Mouse (Mus musculus) cerebellum, adult 11 months (tissue): ENCODE measurements around the gene Slc7a11.

Experiments
- DNase-seq: peaks from one replicate; pipeline ENCODE4 v3.0.0; 2022

Slc7a11 gene

DNA sequence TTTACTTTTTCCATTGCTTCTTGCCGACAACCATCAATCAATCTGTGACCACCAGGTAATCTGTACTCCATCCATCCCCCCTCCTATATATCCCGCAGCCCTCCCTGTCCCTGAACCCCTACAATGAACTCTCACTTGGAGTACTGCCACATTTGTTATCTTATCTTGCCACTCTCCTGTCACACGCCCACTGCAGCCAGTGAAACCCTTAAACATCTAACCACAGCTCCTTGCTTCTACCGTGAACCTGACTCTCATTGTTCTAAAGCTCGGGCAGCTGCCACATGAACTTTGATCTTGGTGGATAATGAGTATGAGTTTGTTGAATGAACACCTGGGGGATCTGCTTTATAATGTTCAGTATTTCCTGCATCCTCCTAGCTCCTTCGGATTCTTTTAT is 140.8 kb downstream of the Slc7a11 start:
- no peak for DNase-seq

DNA sequence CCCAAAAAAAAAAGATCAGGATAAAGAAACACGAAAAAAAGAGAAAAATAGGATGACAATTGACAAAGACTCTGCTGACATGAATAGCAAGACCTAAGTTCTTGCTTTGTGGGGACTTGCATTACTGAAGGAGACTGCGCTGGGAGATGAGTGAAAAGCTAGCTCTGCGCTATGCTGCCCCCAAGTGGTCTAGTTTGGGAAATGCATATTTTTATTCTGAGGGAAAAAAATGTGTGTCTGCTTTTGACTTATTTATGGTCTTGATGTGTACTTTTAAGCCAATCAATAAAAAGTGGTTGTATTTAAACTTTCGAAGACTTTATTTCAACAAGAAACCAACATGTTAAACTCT is 142.5 kb downstream of the Slc7a11 start:
- DNase-seq, result peak; percentile 38

DNA sequence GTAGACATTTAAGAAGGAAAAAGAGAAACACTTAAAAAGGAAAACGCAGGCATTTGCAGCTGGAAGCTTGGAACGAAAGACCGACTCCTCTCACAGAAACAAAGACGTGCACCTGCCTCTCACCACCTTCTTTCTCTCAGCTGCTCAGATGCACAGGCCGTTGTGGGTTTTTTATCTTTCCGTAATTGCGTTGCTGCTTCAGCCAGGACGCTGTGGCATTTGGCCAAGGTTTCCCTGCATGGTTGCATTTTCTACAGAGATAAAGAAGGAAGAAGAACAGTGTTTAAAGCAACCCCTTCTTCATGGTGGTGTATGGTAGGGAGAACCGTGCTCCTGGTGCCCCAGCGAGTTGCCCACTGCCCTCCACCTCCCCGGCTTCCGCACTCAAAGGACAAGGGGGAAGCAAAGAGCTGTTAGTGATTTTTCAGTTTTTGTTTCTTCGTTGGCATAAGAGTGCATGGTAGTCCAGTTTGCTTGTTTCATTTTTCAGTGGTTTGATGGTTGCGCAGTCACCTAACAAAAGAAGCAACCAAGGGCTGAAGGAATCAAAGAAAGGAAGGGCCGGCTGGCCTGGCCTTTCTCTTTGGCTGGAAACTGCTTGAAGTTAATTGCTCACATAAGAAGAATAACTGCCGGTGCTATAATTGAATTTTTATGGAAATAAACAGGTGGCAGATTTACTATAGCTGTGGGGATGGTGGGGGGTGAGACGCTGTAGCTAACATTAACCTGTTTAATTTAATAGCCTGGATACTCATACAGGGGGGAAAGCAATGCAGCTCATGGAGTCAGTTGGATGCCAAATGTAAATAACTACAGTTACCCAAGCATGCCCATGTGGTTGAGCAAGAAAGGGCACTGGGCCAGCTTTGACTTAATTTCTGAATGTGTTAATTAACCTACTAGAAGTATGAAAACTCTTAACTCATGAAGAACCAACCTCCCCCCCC is 143.1 kb downstream of the Slc7a11 start:
- peak; percentile 6 for DNase-seq

DNA sequence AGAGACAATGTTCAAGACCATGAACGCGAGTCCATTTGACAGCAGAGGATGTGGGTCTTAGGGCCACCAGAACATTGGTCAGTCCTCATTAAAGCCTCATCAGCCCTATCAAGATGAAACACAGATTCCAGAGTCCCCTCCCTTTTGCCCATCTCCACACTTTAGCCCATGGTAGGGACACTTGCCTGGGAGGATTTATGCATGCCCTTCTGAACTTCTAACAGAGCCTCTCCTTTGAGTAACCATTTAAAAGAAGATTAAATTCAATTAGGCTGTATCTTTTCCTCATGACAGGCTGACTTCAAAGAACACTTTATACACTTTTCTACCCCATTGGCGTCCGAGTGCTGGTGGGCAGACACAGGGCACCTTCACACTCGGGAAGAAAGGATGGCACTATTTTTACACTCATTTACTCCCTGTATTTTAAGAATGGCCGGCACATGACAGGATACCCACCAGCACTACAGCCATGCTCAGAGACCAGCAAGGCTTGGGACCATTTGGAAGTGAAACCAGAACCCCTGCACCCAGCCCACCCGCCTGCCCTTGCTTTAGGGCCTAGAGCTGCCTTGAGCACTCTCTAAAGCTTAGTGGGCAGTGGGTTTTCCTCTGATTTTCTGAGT is 144.9 kb downstream of the Slc7a11 start:
- DNase-seq, result no peak

DNA sequence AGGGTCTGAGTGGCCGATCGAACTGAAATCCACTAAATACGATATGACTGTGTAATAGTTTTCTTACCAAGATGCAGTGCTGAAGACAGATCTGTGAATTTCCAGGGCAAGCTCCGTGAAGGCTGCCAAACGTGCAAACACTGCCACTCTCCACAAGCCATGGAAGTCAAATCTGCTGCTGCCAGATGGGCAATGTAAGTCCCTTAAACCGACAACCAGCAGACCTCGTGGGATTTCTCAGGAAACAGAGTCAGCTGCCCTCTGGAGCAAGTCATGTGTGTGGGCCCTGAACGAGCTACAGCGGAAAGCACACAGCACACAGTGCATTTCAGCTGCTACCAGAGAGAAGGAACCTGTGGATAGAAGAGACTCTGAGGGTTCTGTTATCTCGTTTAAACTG is 146.5 kb downstream of the Slc7a11 start:
- no peak for DNase-seq

DNA sequence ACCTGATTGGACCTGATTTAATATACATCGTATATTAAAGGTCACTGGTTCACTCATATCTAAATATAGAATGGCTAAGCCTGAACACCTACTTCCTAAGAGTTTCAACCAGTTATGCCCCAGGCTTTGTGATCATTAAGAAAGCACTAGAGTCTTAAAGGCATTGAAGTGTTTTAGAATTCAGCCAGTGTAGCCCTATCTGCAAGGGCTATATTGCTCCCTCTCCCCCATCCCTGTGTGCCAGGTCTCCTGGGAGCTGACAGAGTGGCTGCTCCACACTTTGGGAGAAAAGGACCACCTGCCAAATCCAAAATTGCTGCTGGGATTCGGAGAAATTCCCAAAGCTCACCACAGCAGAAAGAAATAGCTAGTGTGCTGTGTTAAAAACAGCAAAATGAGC is 168.4 kb downstream of the Slc7a11 start:
- no peak for DNase-seq

DNA sequence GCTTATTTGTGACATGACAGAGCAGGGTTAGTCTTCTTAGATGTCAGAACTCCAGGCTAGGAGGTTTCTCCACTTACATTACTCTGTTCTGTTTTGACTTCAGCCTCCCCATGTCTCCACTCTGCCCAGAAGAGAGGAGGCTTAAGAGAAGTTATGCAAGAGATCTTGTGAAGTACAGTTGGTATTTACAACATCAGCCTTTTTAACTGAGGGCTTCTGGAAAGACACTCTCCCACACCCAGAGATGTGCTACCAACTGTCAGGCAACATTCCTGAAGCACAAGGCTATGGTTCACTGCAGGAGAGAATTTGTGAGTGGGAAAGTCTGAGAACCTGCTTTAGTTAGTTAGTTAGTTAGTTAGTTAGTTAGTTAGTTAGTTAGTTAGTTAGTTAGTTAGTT is 171.2 kb downstream of the Slc7a11 start:
- no peak for DNase-seq

DNA sequence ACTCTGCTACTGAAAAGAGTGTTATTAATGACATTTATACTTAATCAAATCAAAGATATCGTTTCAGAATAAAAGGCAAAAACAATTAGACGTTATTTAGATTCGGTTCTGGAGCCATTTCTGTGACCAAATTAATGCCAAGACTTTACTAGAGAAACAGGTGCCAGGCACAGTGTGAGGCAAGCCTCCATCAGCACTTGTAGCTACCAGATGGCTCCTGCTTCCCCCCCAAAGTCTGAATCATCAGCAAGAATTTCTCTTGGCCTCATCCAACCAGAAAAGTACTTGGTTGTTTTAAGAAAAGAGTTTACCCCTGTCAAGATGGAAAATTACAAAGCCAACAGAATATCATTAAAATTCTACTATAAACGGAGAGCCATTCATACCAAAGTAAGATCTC is 173.7 kb downstream of the Slc7a11 start:
- peak; percentile 27 for DNase-seq

DNA sequence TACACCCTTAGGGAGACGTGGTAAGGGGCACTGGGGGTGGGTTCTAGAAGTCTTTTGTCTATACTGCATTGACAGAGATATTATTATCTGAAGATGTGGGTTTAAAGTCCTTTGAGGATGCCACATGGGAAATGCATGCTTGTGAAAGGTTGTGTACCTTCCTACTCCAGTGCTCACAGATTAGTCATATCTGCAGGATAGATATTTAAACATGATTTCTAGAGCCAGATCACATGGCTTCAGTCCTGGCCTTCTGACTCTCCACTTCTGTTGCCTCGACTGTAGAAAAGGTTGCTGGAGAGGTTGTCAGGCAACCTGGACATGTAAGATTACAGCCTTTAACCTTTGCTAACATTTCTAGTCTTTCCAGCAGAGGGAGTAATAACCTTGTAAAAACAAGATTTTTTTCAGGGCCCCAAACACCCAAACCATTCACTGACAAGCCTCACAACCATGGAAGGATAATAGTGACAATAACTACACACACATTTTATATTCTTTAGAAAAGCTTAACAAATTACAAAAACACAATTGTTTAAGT is 180.8 kb downstream of the Slc7a11 start:
- DNase-seq, result no peak

DNA sequence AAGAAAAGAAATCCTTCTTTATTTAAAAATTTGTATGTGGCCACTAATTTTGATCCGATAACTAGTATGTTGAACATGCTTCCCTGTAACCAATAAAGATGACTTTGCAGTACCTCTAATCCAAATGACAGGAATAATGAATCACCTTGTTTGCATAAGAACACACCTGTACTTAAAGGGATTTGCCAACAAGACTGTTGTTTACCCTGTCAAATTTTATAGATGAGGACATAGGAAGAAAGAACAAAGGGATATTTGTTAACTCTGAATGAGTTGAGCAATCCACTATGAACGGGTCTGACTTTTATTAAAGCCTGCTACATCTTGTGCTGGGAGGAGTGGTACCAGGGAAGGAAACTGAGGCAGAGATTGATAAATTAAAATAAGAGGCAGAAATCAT is 181.3 kb downstream of the Slc7a11 start:
- no peak for DNase-seq

DNA sequence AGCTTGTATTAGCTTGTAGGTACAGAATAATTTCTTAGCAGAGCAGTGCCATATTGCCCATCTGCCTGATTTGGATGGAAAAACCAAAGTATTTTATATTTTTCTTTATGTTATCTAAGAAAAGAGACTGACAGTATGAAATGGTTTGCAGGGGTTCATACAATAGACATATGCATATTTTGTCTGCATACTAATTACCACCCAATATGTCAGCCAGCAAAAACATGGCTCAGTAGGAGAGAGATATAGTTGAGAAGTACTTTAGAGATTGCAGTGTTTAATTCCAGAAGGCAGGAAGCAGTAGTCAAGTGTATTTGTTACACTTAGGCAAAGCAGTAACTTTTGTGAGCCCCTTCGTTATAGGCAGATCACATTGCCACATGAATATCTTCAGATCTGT is 182.7 kb downstream of the Slc7a11 start:
- DNase-seq, result no peak

DNA sequence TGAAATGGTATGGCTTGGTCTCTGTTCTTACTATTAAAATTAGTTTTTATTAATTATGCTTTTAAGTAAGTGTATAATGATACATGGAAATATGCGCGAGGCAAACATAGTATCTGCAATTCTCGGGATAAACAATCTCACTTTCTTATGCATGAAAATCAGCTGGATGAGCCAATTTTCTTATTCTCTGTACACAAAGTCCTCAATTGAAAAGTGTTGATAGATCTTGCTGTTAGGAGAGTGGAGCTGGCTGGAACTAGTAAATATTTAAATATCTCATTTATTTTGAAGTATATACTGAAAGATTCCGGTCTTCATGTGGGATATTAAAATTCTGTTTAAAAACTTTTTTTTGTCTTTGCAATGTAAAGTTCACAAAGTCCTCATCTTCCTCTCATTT is 184.6 kb downstream of the Slc7a11 start:
- DNase-seq, result no peak

DNA sequence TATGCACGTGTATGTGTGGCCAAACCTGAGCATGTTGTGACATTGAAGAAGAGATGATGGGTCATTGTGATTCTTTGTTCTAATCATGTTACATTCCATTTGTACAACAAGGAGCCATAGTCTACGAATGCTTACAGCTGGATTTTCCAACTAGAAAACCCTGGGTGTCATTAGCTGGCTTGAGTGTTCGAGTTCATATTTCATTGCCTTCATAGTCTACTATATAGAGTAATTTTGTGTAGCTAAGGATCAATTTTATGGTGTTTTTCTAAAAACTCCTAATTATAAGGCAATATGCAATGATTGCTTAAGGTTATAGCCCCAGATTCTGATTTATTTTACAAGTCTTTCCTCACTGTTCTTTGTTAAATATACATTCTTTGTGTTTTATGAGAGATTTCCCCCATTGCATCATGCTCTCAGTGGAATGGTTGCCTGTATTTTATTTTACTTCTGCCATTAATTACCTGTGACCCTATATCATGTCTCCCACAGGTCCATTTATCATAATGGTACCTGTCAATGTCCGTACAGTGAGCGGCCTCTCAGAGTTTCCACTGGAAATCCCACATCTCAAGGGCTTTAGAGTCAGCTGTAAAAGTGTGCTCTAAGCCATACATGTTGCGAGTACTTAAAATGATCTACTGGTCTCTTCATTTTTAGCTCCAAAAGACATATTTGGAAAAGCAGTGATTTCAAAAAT is 193.7 kb downstream of the Slc7a11 start:
- DNase-seq, result no peak

DNA sequence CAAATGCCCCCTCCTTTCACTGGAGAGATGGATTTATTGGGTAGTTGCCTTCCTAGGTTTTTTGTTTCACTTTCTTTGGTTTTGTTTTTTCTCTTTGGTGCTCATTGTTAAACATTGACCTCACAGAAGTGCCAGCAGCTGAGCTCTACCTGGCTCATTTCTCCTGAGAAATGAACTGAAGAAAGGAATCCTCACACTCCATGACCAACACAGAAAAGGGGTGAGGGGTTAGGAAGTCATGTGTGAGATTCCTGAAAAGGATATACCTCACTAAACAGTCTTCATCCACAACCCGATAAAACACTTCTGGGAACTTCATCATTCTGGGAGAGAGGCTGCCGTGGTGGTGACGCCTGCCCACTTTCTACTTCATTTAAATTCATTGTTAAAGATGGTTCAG is 207.4 kb downstream of the Slc7a11 start:
- DNase-seq, result no peak

DNA sequence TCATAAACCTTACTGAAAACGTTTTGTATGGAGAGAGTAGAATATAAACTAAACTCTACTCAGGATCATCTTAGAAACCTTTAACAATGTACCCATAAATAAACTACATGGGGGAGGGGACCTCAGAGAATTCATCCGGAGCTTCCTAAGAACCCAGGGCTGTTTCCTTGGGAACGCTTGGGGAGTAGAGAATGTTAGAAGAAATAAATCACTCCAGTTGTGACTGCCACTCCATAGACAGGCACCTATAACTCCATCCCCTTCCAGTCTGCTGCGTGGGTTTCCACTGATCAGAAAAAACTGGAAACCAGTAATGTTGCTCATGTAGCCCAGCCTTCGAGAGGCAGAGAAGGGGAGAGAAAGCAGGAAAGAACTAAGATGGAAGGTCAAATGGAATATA is 210.3 kb downstream of the Slc7a11 start:
- DNase-seq, result no peak

DNA sequence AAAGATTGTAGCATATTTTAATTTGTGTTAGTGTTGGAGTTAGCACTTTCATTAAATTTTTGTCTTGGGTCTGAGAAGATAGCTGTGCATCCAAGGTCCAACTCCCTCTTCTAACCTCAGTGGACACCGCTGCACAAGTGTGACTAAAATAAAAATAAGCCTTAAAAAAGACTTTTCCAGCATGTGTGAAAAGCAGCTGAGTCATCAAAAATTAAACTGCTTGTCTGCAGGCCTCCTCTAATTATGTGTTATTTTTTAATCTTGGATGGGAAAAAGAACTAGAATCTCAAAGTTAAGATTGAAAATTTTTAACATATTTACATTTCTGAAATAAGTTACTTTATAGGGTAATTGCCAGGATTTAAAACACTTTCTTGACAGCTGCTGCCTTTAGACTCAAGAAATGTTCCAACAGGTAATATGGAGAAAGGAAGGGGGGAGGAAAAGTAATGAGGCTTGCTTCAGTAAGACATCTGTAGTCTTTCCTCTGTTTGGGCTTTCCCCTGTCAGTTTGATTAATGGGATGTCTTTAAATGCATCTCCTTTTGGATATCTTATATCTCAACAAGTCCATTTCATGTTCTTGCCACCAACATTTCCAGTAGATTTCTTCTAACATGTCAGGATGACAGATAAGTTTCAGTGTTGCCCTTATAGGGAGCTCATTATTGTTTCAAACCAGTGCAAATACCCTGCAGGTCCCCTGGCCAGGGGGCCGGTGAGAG is 218.9 kb downstream of the Slc7a11 start:
- DNase-seq, result no peak

DNA sequence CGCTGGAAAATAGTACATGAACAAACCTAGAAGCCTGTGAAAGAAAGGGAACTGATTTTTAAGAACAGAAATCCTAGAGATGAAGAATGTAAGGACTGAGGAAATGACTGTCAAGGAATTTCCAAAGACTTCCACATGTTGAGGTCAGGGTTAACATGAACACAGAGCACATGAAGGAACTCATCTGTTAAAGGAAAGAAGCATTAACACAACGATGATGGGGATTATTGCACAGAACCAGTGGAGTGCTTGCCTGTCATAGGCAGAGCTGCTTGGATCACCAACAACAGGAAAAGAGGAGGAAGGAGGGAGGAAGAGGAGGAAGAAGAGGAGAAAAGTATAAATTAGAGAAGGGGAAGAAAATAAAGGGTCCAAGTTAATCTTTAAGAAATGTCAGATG is 223.0 kb downstream of the Slc7a11 start:
- no peak for DNase-seq

DNA sequence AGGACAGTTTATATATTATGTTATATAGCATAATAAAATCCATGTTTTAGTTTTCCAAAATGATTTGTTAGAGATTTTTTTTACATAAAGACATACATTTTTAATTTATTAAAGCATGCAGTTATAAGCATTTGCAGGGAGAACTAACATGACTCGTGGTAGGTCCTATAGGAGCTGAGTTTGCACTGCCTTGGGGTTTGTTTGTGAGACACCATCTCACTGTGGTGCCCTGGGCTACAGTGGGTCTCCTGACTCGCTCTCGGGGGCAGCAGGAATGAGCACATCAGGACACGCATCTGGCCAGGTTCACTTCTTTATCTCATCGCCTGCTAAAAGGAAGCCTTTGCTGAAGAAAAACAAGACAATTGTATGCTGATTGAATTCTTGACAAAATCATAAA is 257.0 kb downstream of the Slc7a11 start:
- DNase-seq, result no peak

DNA sequence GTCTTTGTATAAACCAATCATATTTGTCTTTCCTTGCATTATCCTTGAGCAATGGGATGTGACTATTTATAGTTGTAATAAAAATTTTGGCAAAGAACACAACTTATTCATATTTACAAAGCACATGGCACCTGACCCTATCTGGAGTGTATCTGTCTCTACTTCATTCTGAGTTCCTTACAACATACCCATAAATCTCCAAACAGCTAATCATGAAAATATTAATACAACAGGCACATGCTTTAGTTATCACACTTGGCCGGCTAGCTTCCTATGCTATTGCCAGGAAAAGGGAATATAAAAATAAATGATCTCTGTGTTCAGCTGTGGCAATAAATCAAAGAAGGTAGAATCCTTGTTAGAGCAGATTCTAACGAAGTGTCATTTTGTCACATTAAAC is 257.5 kb downstream of the Slc7a11 start:
- DNase-seq, result no peak

DNA sequence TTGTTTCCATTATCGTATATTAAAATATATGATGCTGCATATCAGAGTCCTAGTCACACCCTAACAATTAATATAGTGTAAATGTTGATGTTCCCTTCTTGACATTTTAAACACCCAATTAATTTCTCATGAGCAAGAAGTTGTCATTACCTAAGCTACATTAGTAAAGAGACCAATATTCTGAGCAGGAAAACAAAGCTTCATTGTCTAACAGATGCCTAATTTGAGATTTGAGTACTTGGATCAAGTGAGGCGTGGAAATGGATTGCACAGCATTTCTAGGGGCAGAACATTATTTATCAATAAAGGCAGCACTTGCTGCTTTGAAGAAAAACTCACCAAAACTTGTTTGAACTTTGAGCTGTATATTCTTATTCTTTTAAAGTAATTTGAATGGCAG is 282.7 kb downstream of the Slc7a11 start:
- DNase-seq, result no peak

DNA sequence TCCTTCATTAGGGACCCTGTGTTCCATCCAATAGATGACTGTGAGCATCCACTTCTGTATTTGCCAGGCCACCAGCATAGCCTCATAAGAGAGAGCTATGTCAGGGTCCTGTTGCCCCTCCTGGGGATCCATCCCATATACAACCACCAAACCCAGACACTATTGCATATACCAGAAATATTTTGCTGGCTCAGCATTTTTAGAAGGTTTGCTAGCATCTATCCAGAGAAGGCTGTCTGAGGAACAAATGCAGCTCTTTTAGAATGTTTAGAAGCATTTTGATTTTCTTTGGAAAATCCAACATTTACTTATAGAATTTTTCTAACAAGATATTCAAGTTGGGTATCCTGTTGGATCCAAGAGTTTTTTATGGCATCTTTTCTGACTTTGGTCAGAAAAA is 299.3 kb downstream of the Slc7a11 start:
- DNase-seq, result no peak

DNA sequence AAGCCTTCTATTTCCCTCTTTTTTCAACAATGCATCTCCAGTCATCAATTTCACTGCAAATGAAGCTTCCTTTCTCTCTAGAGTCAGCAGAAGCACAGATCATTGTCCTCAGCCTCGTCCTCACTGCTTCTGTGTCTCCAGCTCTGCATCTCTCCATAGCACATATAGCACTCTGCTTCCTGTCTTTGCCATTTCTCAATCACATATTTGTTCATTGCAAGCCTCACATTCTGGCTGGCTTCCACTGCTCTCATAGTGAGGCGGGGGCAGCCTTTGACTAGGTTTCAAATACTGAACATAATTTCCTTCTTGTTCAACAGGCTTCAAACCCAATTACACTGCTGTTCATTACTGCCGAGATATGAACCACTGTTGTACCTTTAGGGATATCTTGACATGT is 305.1 kb downstream of the Slc7a11 start:
- no peak for DNase-seq

DNA sequence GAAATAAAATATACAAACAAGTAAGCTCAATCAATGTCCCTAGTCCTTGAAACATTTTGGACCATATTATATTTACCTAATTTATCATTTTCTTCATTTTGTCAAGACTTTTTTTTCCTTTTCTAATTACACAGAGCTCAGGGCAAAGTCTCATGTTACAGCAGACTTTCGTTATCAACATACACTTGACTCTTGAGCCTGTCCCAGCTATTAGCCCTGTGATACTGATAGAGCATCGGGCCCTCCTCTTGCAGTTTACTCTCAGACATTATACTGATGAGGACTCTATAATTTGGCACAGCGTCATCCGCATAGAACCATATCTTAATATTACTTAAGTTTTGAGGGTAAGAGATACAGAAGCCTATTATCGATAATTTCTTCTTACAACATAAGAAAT is 311.2 kb downstream of the Slc7a11 start:
- DNase-seq, result no peak
